Mouse (Mus musculus) kidney, embryonic 14.5 days (tissue): ENCODE results near the gene Vax1. TPM values are rescaled to one million over a fixed set of nuclear protein-coding genes. Genes with fewer than 3 reads are reported as not detected.

Experiments
- ATAC-seq: fragments of 200-750 bp; cut with Nextera tagmentation; 2 replicates; pipeline ENCODE4 v1.8.0; 2017; ENCODE audit warnings: moderate number of reproducible peaks, mild to moderate bottlenecking, moderate TSS enrichment, moderate library complexity; ENCODE audit not compliant: low FRiP score, low TSS enrichment
- H3K27ac ChIP-seq: fragments of 300-500 bp; sonication (generic); 2 replicates; pipeline ENCODE4 v1.5.1; 2014; ENCODE audit warnings: low read depth, mild to moderate bottlenecking, low read length, moderate library complexity, mixed read lengths
- H3K27me3 ChIP-seq: fragments of 300-500 bp; sonication (generic); 2 replicates; pipeline ENCODE4 v1.6.1; 2014; ENCODE audit warnings: mild to moderate bottlenecking, low read length; ENCODE audit not compliant: control insufficient read depth, insufficient read depth
- H3K36me3 ChIP-seq: fragments of 300-500 bp; sonication (generic); 2 replicates; pipeline ENCODE4 v1.6.1; 2014; ENCODE audit warnings: low read length, mixed read lengths; ENCODE audit not compliant: control insufficient read depth, insufficient read depth
- H3K4me1 ChIP-seq: fragments of 300-500 bp; sonication (generic); 2 replicates; pipeline ENCODE4 v1.6.1; 2014; ENCODE audit warnings: low read length, mixed read lengths; ENCODE audit not compliant: control insufficient read depth, insufficient read depth
- H3K4me2 ChIP-seq: fragments of 300-500 bp; sonication (generic); replicated peaks from 2 replicates; pipeline ENCODE4 v1.6.1; 2014; ENCODE audit warnings: low read depth, mild to moderate bottlenecking, low read length
- H3K4me3 ChIP-seq: fragments of 300-500 bp; sonication (generic); 2 replicates; pipeline ENCODE4 v1.5.1; 2014; ENCODE audit warnings: mild to moderate bottlenecking, low read length
- H3K9ac ChIP-seq: fragments of 300-500 bp; sonication (generic); 2 replicates; pipeline ENCODE4 v1.6.1; 2014; ENCODE audit warnings: low read depth, mild to moderate bottlenecking, low read length, moderate library complexity
- H3K9me3 ChIP-seq: fragments of 300-500 bp; sonication (generic); 2 replicates; pipeline ENCODE4 v1.6.1; 2016; ENCODE audit warnings: low read length; ENCODE audit not compliant: control insufficient read depth
- WGBS: fragments of 180-500 bp; shearing (Covaris S2); extraction: QIAGEN DNeasy Blood & Tissue Kit; methylation state at CpG from one replicate; pipeline ENCODE4 v1.1.7; 2014; 5-methylcytosine and 5-hydroxymethylcytosine counted together
- polyA plus RNA-seq: library from polyadenylated mRNA; unstranded; fragments of >200 nt; fragmentation: Nextera tagmentation; extraction: Ambion mirVana; gene quantifications from 2 replicates; pipeline ENCODE4 v1.2.1, GENCODE M21; 2014

Vax1 gene
- polyA plus RNA-seq, 1 experiment from 2014 or later = not detected

- Histone ChIP-seq H3K4me1 (peaks cover 12% of the 10 kb centered on the region; the same call in 1 of the 2 replicates), H3K9ac (no peak overlapping the region), H3K27ac (no peak overlapping the region), H3K27me3 (peaks cover 96% of the 10 kb centered on the region), H3K9me3 (no peaks in the 10 kb centered on the region), H3K4me3 (no peak overlapping the region), H3K36me3 (no peaks in the 10 kb centered on the region), H3K4me2 (no peak overlapping the region)
- no peak for ATAC-seq
- whole genome bisulfite sequencing = 2% methylated on average over 3 of the region's 3 CpGs
Measured at GRCm38 (mm10) chr19:59172781-59173180, 2.9 kb upstream of the Vax1 start.

- Histone ChIP-seq H3K4me3 (no peak overlapping the region), H3K4me1 (peaks cover 13% of the 10 kb centered on the region; the same call in 1 of the 2 replicates), H3K9ac (no peak overlapping the region), H3K36me3 (no peaks in the 10 kb centered on the region), H3K27ac (no peak overlapping the region), H3K9me3 (no peaks in the 10 kb centered on the region), H3K27me3 (peaks cover 96% of the 10 kb centered on the region), H3K4me2 (no peak overlapping the region)
- ATAC-seq = no peak
- 1% methylated on average over 19 of the region's 19 CpGs for WGBS
Measured at GRCm38 (mm10) chr19:59171871-59172245, 2.0 kb upstream of the Vax1 start.

- no peak for ATAC-seq
- Histone ChIP-seq H3K9ac (no peak overlapping the region), H3K27me3 (peaks cover 96% of the 10 kb centered on the region), H3K27ac (no peak overlapping the region), H3K36me3 (no peaks in the 10 kb centered on the region), H3K4me1 (peaks cover 18% of the 10 kb centered on the region), H3K4me2 (no peak overlapping the region), H3K9me3 (no peaks in the 10 kb centered on the region), H3K4me3 (no peak overlapping the region)
- under 1% methylated on average over 35 of the region's 38 CpGs for WGBS
Measured at GRCm38 (mm10) chr19:59171151-59171870, 1.5 kb upstream of the Vax1 start.

GRCm38 (mm10) chr19:59170766-59171095 lies 875 bp upstream of the Vax1 start:
- Histone ChIP-seq H3K36me3 (no peaks in the 10 kb centered on the region), H3K27ac (no peak overlapping the region), H3K4me3 (no peak overlapping the region), H3K9me3 (no peaks in the 10 kb centered on the region), H3K27me3 (peaks cover 96% of the 10 kb centered on the region), H3K4me1 (peaks cover 22% of the 10 kb centered on the region), H3K9ac (no peak overlapping the region), H3K4me2 (no peak overlapping the region)
- 0% methylated on average over 6 of the region's 6 CpGs for WGBS
- no peak for ATAC-seq

- WGBS = under 1% methylated on average over 65 of the region's 65 CpGs
- peak overlapping the region; percentile 28 for H3K4me3 ChIP-seq
- peaks cover 98% of the 10 kb centered on the region for H3K27me3 ChIP-seq
- peak; percentile 51; the same call in 1 of the 2 replicates for ATAC-seq
- no peaks in the 10 kb centered on the region for H3K36me3 ChIP-seq
- H3K4me2 ChIP-seq = peak overlapping the region; percentile 29
- H3K9me3 ChIP-seq = no peaks in the 10 kb centered on the region
- H3K9ac ChIP-seq = no peak overlapping the region
- no peak overlapping the region for H3K27ac ChIP-seq
- peaks cover 22% of the 10 kb centered on the region for H3K4me1 ChIP-seq
Measured at GRCm38 (mm10) chr19:59169143-59169935, 517 bp downstream of the Vax1 start.

- no peaks in the 10 kb centered on the region for H3K9me3 ChIP-seq
- under 1% methylated on average over 17 of the region's 17 CpGs for WGBS
- H3K27me3 ChIP-seq = peaks cover 98% of the 10 kb centered on the region
- ATAC-seq = no peak
- peaks cover 22% of the 10 kb centered on the region for H3K4me1 ChIP-seq
- no peak overlapping the region for H3K27ac ChIP-seq
- no peak overlapping the region for H3K4me3 ChIP-seq
- H3K9ac ChIP-seq = no peak overlapping the region
- H3K36me3 ChIP-seq = no peaks in the 10 kb centered on the region
- H3K4me2 ChIP-seq = no peak overlapping the region
Measured at GRCm38 (mm10) chr19:59168386-59168905, 1.4 kb downstream of the Vax1 start.

- Histone ChIP-seq H3K9ac (no peak overlapping the region), H3K27me3 (peaks cover 99% of the 10 kb centered on the region), H3K4me1 (peaks cover 22% of the 10 kb centered on the region), H3K9me3 (no peaks in the 10 kb centered on the region), H3K4me2 (no peak overlapping the region), H3K27ac (no peak overlapping the region), H3K36me3 (no peaks in the 10 kb centered on the region), H3K4me3 (no peak overlapping the region)
- ATAC-seq = no peak
- 8% methylated on average over 5 of the region's 5 CpGs for WGBS
Measured at GRCm38 (mm10) chr19:59167871-59168270, 2.0 kb downstream of the Vax1 start.

- 2% methylated on average over 13 of the region's 13 CpGs for WGBS
- Histone ChIP-seq H3K27me3 (peaks cover 99% of the 10 kb centered on the region), H3K4me1 (peaks cover 22% of the 10 kb centered on the region), H3K4me3 (peak overlapping the region; percentile 32), H3K4me2 (peak overlapping the region; percentile 60), H3K36me3 (no peaks in the 10 kb centered on the region), H3K9ac (peak overlapping the region; percentile 12; the same call in 1 of the 2 replicates), H3K9me3 (no peaks in the 10 kb centered on the region), H3K27ac (no peak overlapping the region)
- ATAC-seq = no peak
Measured at GRCm38 (mm10) chr19:59166879-59167278, 3.0 kb downstream of the Vax1 start.

GRCm38 (mm10) chr19:59166311-59166761 lies 3.5 kb downstream of the Vax1 start:
- peak overlapping the region; percentile 12; the same call in 1 of the 2 replicates for H3K9ac ChIP-seq
- H3K36me3 ChIP-seq = no peaks in the 10 kb centered on the region
- ATAC-seq = peak; percentile 44; the same call in 1 of the 2 replicates
- H3K9me3 ChIP-seq = no peaks in the 10 kb centered on the region
- peaks cover 99% of the 10 kb centered on the region for H3K27me3 ChIP-seq
- H3K4me3 ChIP-seq = peak overlapping the region; percentile 32
- H3K27ac ChIP-seq = no peak overlapping the region
- peak overlapping the region; percentile 60 for H3K4me2 ChIP-seq
- H3K4me1 ChIP-seq = peaks cover 22% of the 10 kb centered on the region
- under 1% methylated on average over 50 of the region's 55 CpGs for WGBS
